Mouse (Mus musculus): Measurements from ENCODE around the gene Ube2r2.

GRCm38 (mm10) chr4:41208050-41208449 is 72.5 kb downstream of the Ube2r2 start:
- TF ChIP-seq CTCF (IDR thresholded peaks at IDR 0.05; ENCODE audit: low read depth, low read length) (no peak), GATA1 (IDR thresholded peaks at IDR 0.05; ENCODE audit: borderline replicate concordance, low read length) (no peak), TAL1 (conservative IDR thresholded peaks at IDR 0.05; ENCODE audit: low read depth, low read length) (no peak), POLR2AphosphoS5 (IDR thresholded peaks at IDR 0.05; ENCODE audit: insufficient replicate concordance, low read depth, low read length) (no peak), GATA2 (IDR thresholded peaks at IDR 0.05; ENCODE audit: borderline replicate concordance, low read depth, low read length) (no peak)

All from G1E (cell line).